Mouse (Mus musculus) E14TG2a.4 (cell line): ENCODE measurements around the gene Npas2.

Experiments
- H3K27me3 ChIP-seq: 2 replicates; pipeline ENCODE4 v1.6.1; 2014; ENCODE audit warnings: low read length, control low read depth; ENCODE audit not compliant: insufficient read depth
- H3K36me3 ChIP-seq: 2 replicates; pipeline ENCODE4 v1.6.1; 2014; ENCODE audit warnings: low read length, control low read depth; ENCODE audit not compliant: insufficient read depth
- H3K4me1 ChIP-seq: replicated peaks from 2 replicates; pipeline ENCODE4 v1.6.1; 2014; ENCODE audit warnings: low read depth, low read length, control low read depth
- H3K4me3 ChIP-seq: replicated peaks from 2 replicates; pipeline ENCODE4 v1.5.1; 2014; ENCODE audit warnings: mild to moderate bottlenecking, low read length
- H3K9me3 ChIP-seq: 2 replicates; pipeline ENCODE4 v1.6.1; 2014; ENCODE audit warnings: low read length, control low read depth
- CTCF ChIP-seq: conservative IDR thresholded peaks from 2 replicates; pipeline ENCODE4 v1.5.1; 2014; ENCODE audit warnings: low read length
- NANOG ChIP-seq: IDR thresholded peaks from 2 replicates; pipeline ENCODE4 v1.6.1; 2014; ENCODE audit warnings: borderline replicate concordance, low read length, mixed read lengths
- POU5F1 ChIP-seq: IDR thresholded peaks from 2 replicates; pipeline ENCODE4 v1.6.1; 2014; ENCODE audit warnings: low read length, borderline replicate concordance

The Npas2 gene

GRCm38 (mm10) chr1:39374231-39374809 lies 180.8 kb downstream of the Npas2 start:
- no peak overlapping the region for H3K4me3 ChIP-seq
- H3K36me3 ChIP-seq, result peaks cover 77% of the 10 kb centered on the region
- TF ChIP-seq NANOG (no peak), POU5F1 (no peak), CTCF (no peak)
- H3K9me3 ChIP-seq, result no peaks in the 10 kb centered on the region
- H3K27me3 ChIP-seq, result no peaks in the 10 kb centered on the region
- H3K4me1 ChIP-seq, result peaks cover 33% of the 10 kb centered on the region

- TF ChIP-seq POU5F1 (no peak), NANOG (no peak), CTCF (no peak)
- Histone ChIP-seq H3K36me3 (peaks cover 59% of the 10 kb centered on the region), H3K9me3 (no peaks in the 10 kb centered on the region), H3K4me1 (peaks cover 18% of the 10 kb centered on the region), H3K4me3 (no peak overlapping the region), H3K27me3 (no peaks in the 10 kb centered on the region)
Observed at GRCm38 (mm10) chr1:39376121-39376520, 182.6 kb downstream of the Npas2 start.

GRCm38 (mm10) chr1:39376726-39377240 lies 183.3 kb downstream of the Npas2 start:
- H3K4me3 ChIP-seq, result no peak overlapping the region
- H3K36me3 ChIP-seq, result peaks cover 52% of the 10 kb centered on the region
- no peaks in the 10 kb centered on the region for H3K9me3 ChIP-seq
- no peak for TF ChIP-seq NANOG
- no peak for TF ChIP-seq POU5F1
- no peak for TF ChIP-seq CTCF
- peaks cover 20% of the 10 kb centered on the region for H3K4me1 ChIP-seq
- H3K27me3 ChIP-seq, result no peaks in the 10 kb centered on the region

GRCm38 (mm10) chr1:39378540-39378939 lies 185.0 kb downstream of the Npas2 start:
- Histone ChIP-seq H3K9me3 (no peaks in the 10 kb centered on the region), H3K4me1 (peaks cover 8% of the 10 kb centered on the region), H3K4me3 (no peak overlapping the region), H3K36me3 (peaks cover 34% of the 10 kb centered on the region), H3K27me3 (no peaks in the 10 kb centered on the region)
- TF ChIP-seq CTCF (no peak), POU5F1 (no peak), NANOG (no peak)

- TF ChIP-seq CTCF, result no peak
- Histone ChIP-seq H3K4me1 (peaks cover 7% of the 10 kb centered on the region), H3K4me3 (no peak overlapping the region), H3K9me3 (no peaks in the 10 kb centered on the region), H3K27me3 (no peaks in the 10 kb centered on the region), H3K36me3 (peaks cover 30% of the 10 kb centered on the region)
Observed at GRCm38 (mm10) chr1:39379021-39379420, 185.5 kb downstream of the Npas2 start.

- TF ChIP-seq NANOG, result no peak
- no peak for TF ChIP-seq POU5F1
- TF ChIP-seq CTCF, result no peak
- peak overlapping the region; percentile 52 for H3K4me3 ChIP-seq
Observed at GRCm38 (mm10) chr1:39381017-39381416, 187.5 kb downstream of the Npas2 start.

GRCm38 (mm10) chr1:39384914-39385313 lies 191.4 kb downstream of the Npas2 start:
- TF ChIP-seq NANOG (no peak), POU5F1 (no peak), CTCF (no peak)
- no peaks in the 10 kb centered on the region for H3K9me3 ChIP-seq
- H3K4me3 ChIP-seq, result no peak overlapping the region
- H3K4me1 ChIP-seq, result peaks cover 7% of the 10 kb centered on the region
- H3K36me3 ChIP-seq, result no peaks in the 10 kb centered on the region
- no peaks in the 10 kb centered on the region for H3K27me3 ChIP-seq

More at GRCm38 (mm10) chr1:39381017-39381416, 187.5 kb downstream of the Npas2 start:
- Histone ChIP-seq H3K36me3 (peaks cover 16% of the 10 kb centered on the region), H3K27me3 (no peaks in the 10 kb centered on the region), H3K9me3 (no peaks in the 10 kb centered on the region), H3K4me1 (peaks cover 7% of the 10 kb centered on the region)

- Histone ChIP-seq H3K4me3 (no peak overlapping the region), H3K36me3 (no peaks in the 10 kb centered on the region), H3K4me1 (peaks cover 9% of the 10 kb centered on the region), H3K27me3 (no peaks in the 10 kb centered on the region), H3K9me3 (no peaks in the 10 kb centered on the region)
- no peak for TF ChIP-seq NANOG
- no peak for TF ChIP-seq POU5F1
- TF ChIP-seq CTCF, result no peak
Observed at GRCm38 (mm10) chr1:39386456-39386855, 192.9 kb downstream of the Npas2 start.

- H3K4me3 ChIP-seq, result no peak overlapping the region
- no peak for TF ChIP-seq NANOG
- no peak for TF ChIP-seq POU5F1
- no peak for TF ChIP-seq CTCF
- no peaks in the 10 kb centered on the region for H3K36me3 ChIP-seq
- no peaks in the 10 kb centered on the region for H3K9me3 ChIP-seq
- peaks cover 8% of the 10 kb centered on the region for H3K4me1 ChIP-seq
- H3K27me3 ChIP-seq, result no peaks in the 10 kb centered on the region
Observed at GRCm38 (mm10) chr1:39387497-39387896, 194.0 kb downstream of the Npas2 start.
